Mouse (Mus musculus) lung, postnatal 0 days (tissue): Measurements from ENCODE around the gene Mrap2. TPM values are rescaled to one million over a fixed set of nuclear protein-coding genes. Genes with fewer than 3 reads are reported as not detected.
A peak's percentile ranks its signal among the peaks of the same experiment; 100 is the strongest.

ENCODE experiments used
- ATAC-seq: fragments of 200-750 bp; cut with Nextera tagmentation; 2 replicates; pipeline ENCODE4 v1.8.0; 2017; ENCODE audit warnings: moderate library complexity
- DNase-seq: peaks from one replicate; pipeline ENCODE4 v3.0.0-alpha.2; 2016; ENCODE audit warnings: low spot score
- H3K27ac ChIP-seq: fragments of 300-500 bp; sonication (generic); 2 replicates; pipeline ENCODE4 v1.5.1; 2014; ENCODE audit warnings: antibody characterized with exemption, mild to moderate bottlenecking, low read length, mixed read lengths
- H3K27me3 ChIP-seq: fragments of 300-500 bp; sonication (generic); replicated peaks from 2 replicates; pipeline ENCODE4 v1.6.1; 2014; ENCODE audit warnings: low read length, mixed read lengths; ENCODE audit not compliant: insufficient read depth
- H3K36me3 ChIP-seq: fragments of 300-500 bp; sonication (generic); 2 replicates; pipeline ENCODE4 v1.6.1; 2014; ENCODE audit warnings: low read length, mixed read lengths; ENCODE audit not compliant: insufficient read depth
- H3K4me1 ChIP-seq: fragments of 300-500 bp; sonication (generic); 2 replicates; pipeline ENCODE4 v1.6.1; 2014; ENCODE audit warnings: antibody characterized with exemption, low read depth, low read length, mixed read lengths; ENCODE audit not compliant: insufficient read depth
- H3K4me2 ChIP-seq: fragments of 300-500 bp; sonication (generic); replicated peaks from 2 replicates; pipeline ENCODE4 v1.6.1; 2014; ENCODE audit warnings: low read depth, mild to moderate bottlenecking, low read length, moderate library complexity, mixed read lengths
- H3K4me3 ChIP-seq: fragments of 300-500 bp; sonication (generic); 2 replicates; pipeline ENCODE4 v1.5.1; 2014; ENCODE audit warnings: low read depth, low read length
- H3K9ac ChIP-seq: fragments of 300-500 bp; sonication (generic); replicated peaks from 2 replicates; pipeline ENCODE4 v1.6.1; 2014; ENCODE audit warnings: low read depth, mild to moderate bottlenecking
- H3K9me3 ChIP-seq: fragments of 300-500 bp; sonication (generic); 2 replicates; pipeline ENCODE4 v1.6.1; 2016; ENCODE audit warnings: low read length, mixed read lengths
- CTCF ChIP-seq: IDR thresholded peaks from 2 replicates; pipeline ENCODE4 v1.5.1; 2016; ENCODE audit warnings: antibody characterized with exemption, mild to moderate bottlenecking
- EP300 ChIP-seq: IDR thresholded peaks from 2 replicates; pipeline ENCODE4 v1.6.1; 2016; ENCODE audit warnings: antibody characterized with exemption, mild to moderate bottlenecking, control low read depth
- WGBS: fragments of 180-500 bp; shearing (Covaris S2); extraction: QIAGEN DNeasy Blood & Tissue Kit; methylation state at CpG from one replicate; pipeline ENCODE4 v1.1.7; 2014; 5-methylcytosine and 5-hydroxymethylcytosine counted together
- polyA plus RNA-seq: library from polyadenylated mRNA; unstranded; fragments of >200 nt; fragmentation: Nextera tagmentation; extraction: Ambion mirVana; gene quantifications from 2 replicates; pipeline ENCODE4 v1.2.1, GENCODE M21; 2015

Mrap2 gene
- polyA plus RNA-seq, 1 experiment from 2014 or later, result not detected

- ATAC-seq (no peak), DNase-seq (no peak)
- H3K9ac ChIP-seq, result no peak overlapping the region
- H3K9me3 ChIP-seq, result no peaks in the 10 kb centered on the region
- no peak overlapping the region for H3K27ac ChIP-seq
- no peak overlapping the region for H3K4me3 ChIP-seq
- H3K4me1 ChIP-seq, result no peaks in the 10 kb centered on the region
- no peak for TF ChIP-seq EP300
- no peak for TF ChIP-seq CTCF
- peaks cover 6% of the 10 kb centered on the region; the same call in 1 of the 2 replicates for H3K36me3 ChIP-seq
- WGBS, result 62% methylated on average over 6 of the region's 6 CpGs
- no peaks in the 10 kb centered on the region for H3K27me3 ChIP-seq
- H3K4me2 ChIP-seq, result no peak overlapping the region
Measured at GRCm38 (mm10) chr9:87198036-87198435, 53.9 kb downstream of the Mrap2 start.

GRCm38 (mm10) chr9:87200426-87200825, 56.3 kb downstream of the Mrap2 start:
- TF ChIP-seq EP300, result no peak
- no peak for TF ChIP-seq CTCF
- 86% methylated on average over 5 of the region's 5 CpGs for WGBS
- Histone ChIP-seq H3K36me3 (0 out of 2 replicates have a peak, but pooled peaks cover 4% of the 10 kb centered on the region), H3K4me1 (no peaks in the 10 kb centered on the region), H3K27ac (no peak overlapping the region), H3K9ac (no peak overlapping the region), H3K4me2 (no peak overlapping the region), H3K4me3 (no peak overlapping the region), H3K27me3 (no peaks in the 10 kb centered on the region), H3K9me3 (no peaks in the 10 kb centered on the region)
- ATAC-seq (no peak), DNase-seq (no peak)

- H3K4me1 ChIP-seq, result no peaks in the 10 kb centered on the region
- WGBS, result 90% methylated on average over 4 of the region's 4 CpGs
- H3K36me3 ChIP-seq, result 0 out of 2 replicates have a peak, but pooled peaks cover 4% of the 10 kb centered on the region
- no peak overlapping the region for H3K9ac ChIP-seq
- no peaks in the 10 kb centered on the region for H3K9me3 ChIP-seq
- H3K27me3 ChIP-seq, result no peaks in the 10 kb centered on the region
- no peak overlapping the region for H3K27ac ChIP-seq
- no peak overlapping the region for H3K4me2 ChIP-seq
- no peak overlapping the region for H3K4me3 ChIP-seq
- no peak for DNase-seq
- no peak for ATAC-seq
- no peak for TF ChIP-seq CTCF
- TF ChIP-seq EP300, result no peak
Measured at GRCm38 (mm10) chr9:87200919-87201318, 56.8 kb downstream of the Mrap2 start.

- Histone ChIP-seq H3K9me3 (no peaks in the 10 kb centered on the region), H3K27ac (no peak overlapping the region), H3K36me3 (peaks cover 4% of the 10 kb centered on the region; the same call in 1 of the 2 replicates), H3K27me3 (no peaks in the 10 kb centered on the region), H3K4me3 (no peak overlapping the region), H3K4me1 (no peaks in the 10 kb centered on the region), H3K4me2 (no peak overlapping the region), H3K9ac (no peak overlapping the region)
- DNase-seq (no peak), ATAC-seq (no peak)
- TF ChIP-seq CTCF (no peak), EP300 (no peak)
- WGBS, result 92% methylated on average over 6 of the region's 6 CpGs
Measured at GRCm38 (mm10) chr9:87202431-87202830, 58.3 kb downstream of the Mrap2 start.

- Histone ChIP-seq H3K4me1 (no peaks in the 10 kb centered on the region), H3K4me3 (no peak overlapping the region), H3K27me3 (no peaks in the 10 kb centered on the region), H3K9me3 (no peaks in the 10 kb centered on the region), H3K36me3 (peaks cover 5% of the 10 kb centered on the region; the same call in 1 of the 2 replicates), H3K4me2 (no peak overlapping the region), H3K27ac (no peak overlapping the region), H3K9ac (no peak overlapping the region)
- TF ChIP-seq EP300 (no peak), CTCF (no peak)
- peak; percentile 65 for DNase-seq
- ATAC-seq, result peak; percentile 79
- 60% methylated on average over 9 of the region's 9 CpGs for WGBS
Measured at GRCm38 (mm10) chr9:87210830-87211339, 66.8 kb downstream of the Mrap2 start.

- TF ChIP-seq CTCF, result no peak
- no peak for TF ChIP-seq EP300
- no peak overlapping the region for H3K4me3 ChIP-seq
- H3K36me3 ChIP-seq, result peaks cover 11% of the 10 kb centered on the region; the same call in 1 of the 2 replicates
- H3K27me3 ChIP-seq, result no peaks in the 10 kb centered on the region
- 58% methylated on average over 4 of the region's 4 CpGs for WGBS
- H3K4me1 ChIP-seq, result no peaks in the 10 kb centered on the region
- H3K9me3 ChIP-seq, result no peaks in the 10 kb centered on the region
- H3K4me2 ChIP-seq, result no peak overlapping the region
- DNase-seq (no peak), ATAC-seq (no peak)
- no peak overlapping the region for H3K9ac ChIP-seq
- H3K27ac ChIP-seq, result no peak overlapping the region
Measured at GRCm38 (mm10) chr9:87213204-87213603, 69.1 kb downstream of the Mrap2 start.

Other genes starting within 250 kb of the Mrap2 start
- not detected in 2 replicates for gene Ripply2, start 128.8 kb upstream of the Mrap2 start, polyA plus RNA-seq
- 42.6 and 45.7 TPM in 2 replicates for gene Cyb5r4, start 122.3 kb upstream of the Mrap2 start, polyA plus RNA-seq
- gene Cep162, start 111.2 kb downstream of the Mrap2 start, polyA plus RNA-seq, result 3.2 and 4.0 TPM in 2 replicates